Mouse (Mus musculus) heart, embryonic 14.5 days (tissue): ENCODE data around the gene Macf1. TPM values are rescaled to one million over a fixed set of nuclear protein-coding genes. Genes with fewer than 3 reads are reported as not detected.

Source experiments
- ATAC-seq: fragments of 200-750 bp; cut with Nextera tagmentation; 2 replicates; pipeline ENCODE4 v1.8.0; 2017; ENCODE audit warnings: low read depth, moderate TSS enrichment; ENCODE audit not compliant: insufficient number of reproducible peaks, insufficient read depth, low FRiP score
- H3K27ac ChIP-seq, 2 experiments: fragments of 200-500 bp in 1 of 2; fragments of 300-500 bp in 1 of 2; sonication (generic) in 1 of 2; replicated peaks in 1 of 2; 2 replicates each; pipeline ENCODE4 v1.5.1; 2012 to 2014; ENCODE audit warnings: low read depth in 2 of 2, low read length in 2 of 2, control low read depth in 1 of 2, mild to moderate bottlenecking in 1 of 2, mixed read lengths in 1 of 2; ENCODE audit not compliant: control insufficient read depth in 1 of 2, insufficient read depth in 1 of 2
- H3K27me3 ChIP-seq: fragments of 300-500 bp; sonication (generic); 2 replicates; pipeline ENCODE4 v1.6.1; 2014; ENCODE audit warnings: mild to moderate bottlenecking, low read length, control low read depth; ENCODE audit not compliant: control insufficient read depth, insufficient read depth
- H3K36me3 ChIP-seq: fragments of 300-500 bp; sonication (generic); 2 replicates; pipeline ENCODE4 v1.6.1; 2014; ENCODE audit warnings: mild to moderate bottlenecking, control low read depth, low read length, mixed read lengths; ENCODE audit not compliant: control insufficient read depth, insufficient read depth
- H3K4me1 ChIP-seq, 2 experiments: fragments of 200-500 bp in 1 of 2; fragments of 300-500 bp in 1 of 2; sonication (generic) in 1 of 2; 2 replicates each; pipeline ENCODE4 v1.6.1; 2012 to 2014; ENCODE audit warnings: low read length in 2 of 2, control low read depth in 1 of 2, mixed read lengths in 1 of 2; ENCODE audit not compliant: control insufficient read depth in 2 of 2, insufficient read depth in 2 of 2
- H3K4me2 ChIP-seq: fragments of 300-500 bp; sonication (generic); 2 replicates; pipeline ENCODE4 v1.6.1; 2014; ENCODE audit warnings: mild to moderate bottlenecking, low read length
- H3K4me3 ChIP-seq, 2 experiments: fragments of 200-500 bp in 1 of 2; fragments of 300-500 bp in 1 of 2; sonication (generic) in 1 of 2; 2 replicates each; pipeline ENCODE4 v1.5.1; 2012 to 2014; ENCODE audit warnings: low read length in 2 of 2, mild to moderate bottlenecking in 2 of 2, control low read depth in 1 of 2, low read depth in 1 of 2, moderate library complexity in 1 of 2; ENCODE audit not compliant: control insufficient read depth in 1 of 2, insufficient read depth in 1 of 2
- H3K9ac ChIP-seq: fragments of 300-500 bp; sonication (generic); 2 replicates; pipeline ENCODE4 v1.6.1; 2014; ENCODE audit warnings: mild to moderate bottlenecking, low read length
- H3K9me3 ChIP-seq: fragments of 300-500 bp; sonication (generic); 2 replicates; pipeline ENCODE4 v1.6.1; 2016; ENCODE audit warnings: low read length, control low read depth; ENCODE audit not compliant: control insufficient read depth
- WGBS: fragments of 180-500 bp; shearing (Covaris S2); extraction: QIAGEN DNeasy Blood & Tissue Kit; methylation state at CpG from one replicate; pipeline ENCODE4 v1.1.7; 2014; 5-methylcytosine and 5-hydroxymethylcytosine counted together
- polyA plus RNA-seq: library from polyadenylated mRNA; unstranded; fragments of >200 nt; fragmentation: Nextera tagmentation; extraction: Ambion mirVana; gene quantifications from 2 replicates; pipeline ENCODE4 v1.2.1, GENCODE M21; 2014

Gene Macf1
- polyA plus RNA-seq, 1 experiment from 2014 or later: 107 TPM

- WGBS: 66% methylated on average over 6 of the region's 6 CpGs
- H3K27ac ChIP-seq: 0 out of 4 replicates have a peak overlapping the region, but pooled peaks have one; percentile 8 to 19
Measured at GRCm38 (mm10) chr4:123669696-123670095, 14.5 kb downstream of the Macf1 start.

GRCm38 (mm10) chr4:123667260-123667867 lies 16.8 kb downstream of the Macf1 start:
- Histone ChIP-seq H3K4me2 (no peak overlapping the region), H3K4me3 (no peak overlapping the region), H3K9ac (peak overlapping the region; percentile 10; the same call in 1 of the 2 replicates), H3K4me1 (peaks cover 14 to 34% of the 10 kb centered on the region in 2 experiments), H3K27me3 (no peaks in the 10 kb centered on the region), H3K9me3 (no peaks in the 10 kb centered on the region), H3K27ac (no peak overlapping the region; a peak in 1 of 4 replicates), H3K36me3 (peaks cover 5% of the 10 kb centered on the region)
- 59% methylated on average over 1 of the region's 1 CpGs for WGBS
- no peak for ATAC-seq

More at GRCm38 (mm10) chr4:123669696-123670095, 14.5 kb downstream of the Macf1 start:
- Histone ChIP-seq H3K4me3 (no peak overlapping the region), H3K9me3 (no peaks in the 10 kb centered on the region), H3K36me3 (peaks cover 5% of the 10 kb centered on the region), H3K27me3 (no peaks in the 10 kb centered on the region), H3K4me1 (peaks cover 6 to 21% of the 10 kb centered on the region in 2 experiments; a peak in 3 of 4 replicates), H3K9ac (no peak overlapping the region), H3K4me2 (no peak overlapping the region)
- ATAC-seq: no peak

GRCm38 (mm10) chr4:123666517-123666916 lies 17.6 kb downstream of the Macf1 start:
- Histone ChIP-seq H3K9ac (peak overlapping the region; percentile 10; the same call in 1 of the 2 replicates), H3K4me2 (no peak overlapping the region)

GRCm38 (mm10) chr4:123665681-123666278 lies 18.4 kb downstream of the Macf1 start:
- H3K4me2 ChIP-seq: peak overlapping the region; percentile 88
- H3K9me3 ChIP-seq: no peaks in the 10 kb centered on the region
- H3K4me1 ChIP-seq: peaks cover 22 to 46% of the 10 kb centered on the region in 2 experiments
- H3K27me3 ChIP-seq: no peaks in the 10 kb centered on the region
- no peak for ATAC-seq
- 40% methylated on average over 11 of the region's 11 CpGs for WGBS
- H3K36me3 ChIP-seq: peaks cover 4% of the 10 kb centered on the region
- peak overlapping the region; percentile 97 for H3K9ac ChIP-seq
- H3K27ac ChIP-seq: peak overlapping the region; percentile 96 to 98
- peak overlapping the region; percentile 93 to 94 for H3K4me3 ChIP-seq

More at GRCm38 (mm10) chr4:123666517-123666916, 17.6 kb downstream of the Macf1 start:
- Histone ChIP-seq H3K4me1 (peaks cover 19 to 41% of the 10 kb centered on the region in 2 experiments), H3K36me3 (peaks cover 5% of the 10 kb centered on the region), H3K27ac (no peak overlapping the region), H3K27me3 (no peaks in the 10 kb centered on the region), H3K4me3 (no peak overlapping the region), H3K9me3 (no peaks in the 10 kb centered on the region)
- 88% methylated on average over 1 of the region's 1 CpGs for WGBS
- ATAC-seq: no peak

- Histone ChIP-seq H3K9ac (peak overlapping the region; percentile 97), H3K4me2 (peak overlapping the region; percentile 88), H3K9me3 (no peaks in the 10 kb centered on the region), H3K4me1 (peaks cover 22 to 46% of the 10 kb centered on the region in 2 experiments), H3K27me3 (no peaks in the 10 kb centered on the region), H3K27ac (peak overlapping the region; percentile 96 to 98), H3K36me3 (0 out of 2 replicates have a peak, but pooled peaks cover 3% of the 10 kb centered on the region), H3K4me3 (peak overlapping the region; percentile 93 to 94)
- WGBS: under 1% methylated on average over 35 of the region's 58 CpGs
- ATAC-seq: no peak; the same call in 1 of the 2 replicates
Measured at GRCm38 (mm10) chr4:123664951-123665661, 19.1 kb downstream of the Macf1 start.

- no peaks in the 10 kb centered on the region for H3K9me3 ChIP-seq
- WGBS: under 1% methylated on average over 77 of the region's 125 CpGs
- peak overlapping the region; percentile 93 to 94 for H3K4me3 ChIP-seq
- peak overlapping the region; percentile 88 for H3K4me2 ChIP-seq
- H3K9ac ChIP-seq: peak overlapping the region; percentile 97
- peaks cover 22 to 46% of the 10 kb centered on the region in 2 experiments for H3K4me1 ChIP-seq
- H3K27me3 ChIP-seq: no peaks in the 10 kb centered on the region
- H3K36me3 ChIP-seq: 0 out of 2 replicates have a peak, but pooled peaks cover 3% of the 10 kb centered on the region
- peak overlapping the region; percentile 96 to 98 for H3K27ac ChIP-seq
- peak; percentile 82 for ATAC-seq
Measured at GRCm38 (mm10) chr4:123664021-123664950, 19.9 kb downstream of the Macf1 start.

GRCm38 (mm10) chr4:123663688-123663965 lies 20.5 kb downstream of the Macf1 start:
- Histone ChIP-seq H3K27ac (peak overlapping the region; percentile 96 to 98; a peak in 3 of 4 replicates), H3K4me1 (peaks cover 22 to 46% of the 10 kb centered on the region in 2 experiments)
- no peak for ATAC-seq

More at GRCm38 (mm10) chr4:123663688-123663965, 20.5 kb downstream of the Macf1 start:
- Histone ChIP-seq H3K27me3 (no peaks in the 10 kb centered on the region), H3K4me2 (peak overlapping the region; percentile 88), H3K9me3 (no peaks in the 10 kb centered on the region), H3K4me3 (peak overlapping the region; percentile 93 to 94), H3K36me3 (0 out of 2 replicates have a peak, but pooled peaks cover 3% of the 10 kb centered on the region), H3K9ac (peak overlapping the region; percentile 97)
- WGBS: 0% methylated on average over 12 of the region's 12 CpGs
